Mouse (Mus musculus) hindbrain, embryonic 11.5 days (tissue): ENCODE measurements around the gene Fto. TPM values are rescaled to one million over a fixed set of nuclear protein-coding genes. Genes with fewer than 3 reads are reported as not detected.

ENCODE experiments used
- ATAC-seq: fragments of 200-750 bp; cut with Nextera tagmentation; 2 replicates; pipeline ENCODE4 v1.8.0; 2017; ENCODE audit warnings: mild to moderate bottlenecking, moderate TSS enrichment, moderate library complexity; ENCODE audit not compliant: low FRiP score
- DNase-seq: peaks from one replicate; pipeline ENCODE4 v3.0.0-alpha.2; 2015; ENCODE audit warnings: low spot score
- H3K27ac ChIP-seq: fragments of 300-500 bp; sonication (generic); 2 replicates; pipeline ENCODE4 v1.5.1; 2014; ENCODE audit warnings: mild to moderate bottlenecking, low read depth, low read length
- H3K27me3 ChIP-seq: fragments of 300-500 bp; sonication (generic); 2 replicates; pipeline ENCODE4 v1.6.1; 2014; ENCODE audit warnings: mild to moderate bottlenecking, low read length, moderate library complexity, mixed read lengths; ENCODE audit not compliant: control insufficient read depth, insufficient read depth
- H3K36me3 ChIP-seq: fragments of 300-500 bp; sonication (generic); 2 replicates; pipeline ENCODE4 v1.6.1; 2014; ENCODE audit warnings: mild to moderate bottlenecking, low read length, moderate library complexity, mixed read lengths; ENCODE audit not compliant: control insufficient read depth, insufficient read depth
- H3K4me1 ChIP-seq: fragments of 300-500 bp; sonication (generic); replicated peaks from 2 replicates; pipeline ENCODE4 v1.6.1; 2014; ENCODE audit warnings: low read length, mixed read lengths; ENCODE audit not compliant: control insufficient read depth, insufficient read depth
- H3K4me2 ChIP-seq: fragments of 300-500 bp; sonication (generic); replicated peaks from 2 replicates; pipeline ENCODE4 v1.6.1; 2014; ENCODE audit warnings: mild to moderate bottlenecking, low read depth, low read length
- H3K4me3 ChIP-seq: fragments of 300-500 bp; sonication (generic); 2 replicates; pipeline ENCODE4 v1.5.1; 2014; ENCODE audit warnings: low read depth, low read length
- H3K9ac ChIP-seq: fragments of 300-500 bp; sonication (generic); 2 replicates; pipeline ENCODE4 v1.6.1; 2014; ENCODE audit warnings: low read depth, low read length
- H3K9me3 ChIP-seq: fragments of 300-500 bp; sonication (generic); 2 replicates; pipeline ENCODE4 v1.6.1; 2016; ENCODE audit warnings: low read length; ENCODE audit not compliant: control insufficient read depth
- WGBS: fragments of 180-500 bp; shearing (Covaris S2); extraction: QIAGEN DNeasy Blood & Tissue Kit; methylation state at CpG from one replicate; pipeline ENCODE4 v1.1.7; 2014; 5-methylcytosine and 5-hydroxymethylcytosine counted together
- polyA plus RNA-seq: library from polyadenylated mRNA; unstranded; fragments of >200 nt; fragmentation: Nextera tagmentation; extraction: Ambion mirVana; gene quantifications from 2 replicates; pipeline ENCODE4 v1.2.1, GENCODE M21; 2014

The Fto gene
- polyA plus RNA-seq, 1 experiment from 2014 or later, result 94.7 TPM

DNA sequence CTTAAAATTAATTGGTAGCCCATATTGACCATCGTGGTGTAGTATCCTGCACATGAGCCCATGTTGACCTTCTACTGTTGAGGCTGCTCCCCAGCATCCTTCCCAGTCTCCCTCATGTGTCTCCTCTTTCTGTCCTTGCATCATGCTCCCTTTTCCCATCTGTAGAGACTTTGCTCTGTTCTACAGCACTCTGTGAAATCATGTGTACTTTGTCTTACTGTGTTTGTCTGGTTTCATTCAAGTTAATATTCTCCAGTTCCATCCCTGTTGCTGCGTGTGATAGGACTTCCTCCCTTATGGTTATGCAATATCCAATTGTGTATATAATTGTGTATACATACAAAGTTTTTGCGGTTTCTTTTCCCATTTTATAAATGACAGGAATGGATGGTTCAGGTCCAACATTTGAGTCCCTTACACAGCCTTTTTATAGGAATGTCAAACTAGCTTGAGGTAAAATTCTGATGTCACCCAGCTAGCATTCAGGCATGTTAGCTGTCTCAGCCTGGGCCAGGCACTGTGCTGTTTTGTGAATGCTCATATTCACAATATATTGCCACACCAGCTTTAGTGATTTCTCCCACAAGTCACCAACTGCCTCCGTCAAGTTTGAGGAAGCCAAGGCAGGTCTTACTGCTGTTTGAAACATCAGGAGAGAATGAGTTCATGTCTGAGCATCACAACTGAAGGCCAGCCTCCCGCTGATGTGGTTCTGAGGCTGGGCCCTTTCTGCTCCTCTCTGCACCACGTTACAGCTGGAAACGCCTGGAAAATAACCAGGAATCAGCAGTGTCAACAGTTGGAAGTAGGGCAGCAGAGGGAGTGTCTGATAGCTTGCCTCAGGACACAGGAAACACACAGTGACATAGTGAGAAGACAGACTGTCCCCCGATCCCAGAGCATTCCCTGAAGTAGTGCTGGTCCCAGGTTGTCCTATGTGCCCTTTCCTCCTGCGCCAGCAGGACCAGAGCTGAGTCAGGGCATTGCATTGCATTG, 90.0 kb downstream of the Fto start:
- Histone ChIP-seq H3K4me3 (no peak overlapping the region), H3K4me2 (no peak overlapping the region), H3K9me3 (no peaks in the 10 kb centered on the region), H3K36me3 (no peaks in the 10 kb centered on the region), H3K27me3 (no peaks in the 10 kb centered on the region), H3K9ac (no peak overlapping the region), H3K4me1 (no peaks in the 10 kb centered on the region), H3K27ac (no peak overlapping the region)
- DNase-seq (no peak), ATAC-seq (no peak)
- 92% methylated on average over 9 of the region's 9 CpGs for WGBS

DNA sequence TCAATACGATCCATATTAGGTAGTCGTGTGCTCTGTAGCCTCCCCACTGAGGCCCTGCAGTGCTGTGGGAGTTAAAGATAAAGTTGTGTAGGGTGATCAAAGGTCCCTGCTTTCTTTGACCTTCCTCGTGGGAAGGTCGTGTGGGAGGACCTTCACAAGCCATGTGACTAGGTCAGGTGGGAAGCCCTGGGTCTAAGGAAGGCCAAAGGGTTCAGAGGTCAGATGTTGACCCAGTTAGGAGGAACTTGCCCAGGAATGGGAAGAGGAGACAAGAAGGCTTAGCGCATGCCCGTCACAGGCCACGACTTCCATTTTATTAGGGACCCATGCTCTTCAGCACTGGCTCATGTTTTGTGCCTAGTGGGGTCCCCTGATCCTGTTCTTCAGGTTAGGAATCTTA, 91.0 kb downstream of the Fto start:
- Histone ChIP-seq H3K4me1 (no peaks in the 10 kb centered on the region), H3K27ac (no peak overlapping the region), H3K36me3 (no peaks in the 10 kb centered on the region), H3K4me2 (no peak overlapping the region), H3K9me3 (no peaks in the 10 kb centered on the region), H3K4me3 (no peak overlapping the region), H3K27me3 (no peaks in the 10 kb centered on the region), H3K9ac (no peak overlapping the region)
- DNase-seq (no peak), ATAC-seq (no peak)
- 87% methylated on average over 7 of the region's 7 CpGs for WGBS

DNA sequence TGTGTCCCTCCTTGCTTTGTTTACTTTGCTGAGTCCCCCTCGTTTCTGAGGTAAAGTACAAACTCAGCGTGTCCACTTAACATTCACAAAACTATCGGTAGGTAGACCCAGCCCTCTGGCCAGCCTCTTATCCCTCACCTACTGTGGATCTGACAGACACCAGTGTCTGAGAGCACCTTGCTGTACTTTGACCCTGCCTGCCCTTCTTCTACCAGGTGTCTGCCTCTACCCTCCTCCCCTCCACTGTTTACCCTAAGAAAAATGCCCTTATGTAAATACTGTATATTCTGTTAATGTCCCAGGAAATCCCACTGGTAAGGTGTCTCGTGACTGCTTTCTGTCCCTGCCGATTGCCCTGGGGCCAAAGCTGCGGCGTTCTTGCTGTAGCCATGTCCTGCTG, 91.8 kb downstream of the Fto start:
- 92% methylated on average over 7 of the region's 7 CpGs for WGBS

DNA sequence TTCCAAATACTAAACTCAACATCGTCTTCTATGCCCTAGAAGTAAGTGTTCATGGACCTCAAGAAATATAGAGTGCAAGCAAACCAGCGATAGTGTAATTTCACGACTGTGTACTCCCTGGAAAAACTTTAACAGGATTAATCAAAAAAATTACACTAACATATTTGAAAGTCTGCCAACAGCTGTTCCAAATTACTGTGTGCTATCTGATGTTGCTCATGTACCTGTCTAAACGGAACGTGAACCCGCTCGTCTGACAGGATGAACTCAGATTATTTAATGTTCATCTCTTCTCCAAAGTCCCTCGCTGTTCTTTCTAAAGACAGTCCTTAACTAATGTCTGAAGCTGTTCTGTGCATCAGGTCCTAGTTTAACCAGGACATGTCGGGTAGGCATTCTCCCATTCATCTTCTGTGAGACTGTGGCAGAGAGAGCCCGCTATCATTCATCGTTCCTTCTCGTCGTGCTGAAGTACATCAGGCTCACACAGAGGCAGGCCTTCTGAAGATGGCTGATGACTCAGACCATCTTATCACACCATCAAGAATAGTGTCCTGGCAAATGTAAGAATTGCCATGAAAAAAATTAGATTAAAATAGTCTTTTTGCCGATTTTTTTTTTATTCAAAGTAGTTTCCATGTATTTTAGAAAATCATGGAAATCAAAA, 93.4 kb downstream of the Fto start:
- WGBS, result 87% methylated on average over 14 of the region's 14 CpGs
- no peak for ATAC-seq
- Histone ChIP-seq H3K27me3 (no peaks in the 10 kb centered on the region), H3K27ac (no peak overlapping the region), H3K9ac (no peak overlapping the region), H3K9me3 (no peaks in the 10 kb centered on the region), H3K4me3 (no peak overlapping the region), H3K4me1 (no peaks in the 10 kb centered on the region), H3K36me3 (no peaks in the 10 kb centered on the region), H3K4me2 (no peak overlapping the region)
- DNase-seq, result no peak

More for the DNA sequence above, 91.8 kb downstream of the Fto start:
- H3K4me1 ChIP-seq, result no peaks in the 10 kb centered on the region
- ATAC-seq, result no peak
- DNase-seq, result no peak
- H3K27me3 ChIP-seq, result no peaks in the 10 kb centered on the region
- H3K36me3 ChIP-seq, result no peaks in the 10 kb centered on the region
- no peak overlapping the region for H3K4me3 ChIP-seq
- no peak overlapping the region for H3K9ac ChIP-seq
- no peak overlapping the region for H3K27ac ChIP-seq
- H3K9me3 ChIP-seq, result no peaks in the 10 kb centered on the region
- H3K4me2 ChIP-seq, result no peak overlapping the region

DNA sequence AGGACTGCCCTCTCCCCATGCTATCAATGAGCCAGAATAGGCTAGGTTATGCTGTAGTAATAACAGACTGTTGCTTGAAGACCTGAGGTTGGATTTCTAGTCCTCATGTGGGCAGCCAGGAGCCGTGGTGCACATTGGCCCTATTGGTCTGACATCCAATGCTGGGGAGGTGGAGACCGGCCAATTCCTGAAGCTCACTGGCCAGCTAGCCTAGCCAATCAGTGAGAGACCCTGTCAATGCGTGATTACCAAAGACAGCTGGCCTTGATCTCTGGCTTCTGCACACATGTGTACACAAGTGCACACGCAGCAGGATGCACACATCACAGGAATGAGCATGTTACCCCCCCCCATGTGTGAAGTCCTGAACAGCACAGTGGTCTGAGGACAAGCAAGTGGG, 94.6 kb downstream of the Fto start:
- Histone ChIP-seq H3K36me3 (no peaks in the 10 kb centered on the region), H3K9ac (no peak overlapping the region), H3K27me3 (no peaks in the 10 kb centered on the region), H3K9me3 (no peaks in the 10 kb centered on the region), H3K4me3 (no peak overlapping the region), H3K4me1 (no peaks in the 10 kb centered on the region), H3K4me2 (no peak overlapping the region), H3K27ac (no peak overlapping the region)
- WGBS, result 86% methylated on average over 4 of the region's 4 CpGs
- DNase-seq (no peak), ATAC-seq (no peak)

DNA sequence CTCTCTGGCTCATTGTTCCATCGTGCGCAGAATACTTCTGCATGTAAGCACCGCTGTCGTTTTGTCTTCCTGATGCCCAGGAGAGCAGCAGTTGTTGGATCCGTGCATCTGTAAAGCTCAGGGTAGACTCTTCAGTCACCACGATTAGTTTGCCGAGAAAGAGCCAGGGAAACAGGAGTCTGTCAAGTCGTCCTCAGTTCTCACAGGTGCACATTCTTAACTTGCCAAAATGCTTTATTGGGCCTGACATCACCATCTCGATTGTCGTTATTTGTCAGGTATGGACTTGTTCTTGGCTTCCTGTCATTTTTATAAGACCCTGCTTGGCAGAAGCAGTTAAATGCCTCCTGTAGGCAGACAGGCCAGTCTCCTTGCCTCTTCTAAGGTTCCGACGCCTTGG, 96.7 kb downstream of the Fto start:
- DNase-seq (no peak), ATAC-seq (no peak)
- Histone ChIP-seq H3K36me3 (no peaks in the 10 kb centered on the region), H3K27me3 (no peaks in the 10 kb centered on the region), H3K27ac (no peak overlapping the region), H3K9ac (no peak overlapping the region), H3K4me2 (no peak overlapping the region), H3K4me3 (no peak overlapping the region), H3K9me3 (no peaks in the 10 kb centered on the region), H3K4me1 (no peaks in the 10 kb centered on the region)
- 90% methylated on average over 12 of the region's 12 CpGs for WGBS

DNA sequence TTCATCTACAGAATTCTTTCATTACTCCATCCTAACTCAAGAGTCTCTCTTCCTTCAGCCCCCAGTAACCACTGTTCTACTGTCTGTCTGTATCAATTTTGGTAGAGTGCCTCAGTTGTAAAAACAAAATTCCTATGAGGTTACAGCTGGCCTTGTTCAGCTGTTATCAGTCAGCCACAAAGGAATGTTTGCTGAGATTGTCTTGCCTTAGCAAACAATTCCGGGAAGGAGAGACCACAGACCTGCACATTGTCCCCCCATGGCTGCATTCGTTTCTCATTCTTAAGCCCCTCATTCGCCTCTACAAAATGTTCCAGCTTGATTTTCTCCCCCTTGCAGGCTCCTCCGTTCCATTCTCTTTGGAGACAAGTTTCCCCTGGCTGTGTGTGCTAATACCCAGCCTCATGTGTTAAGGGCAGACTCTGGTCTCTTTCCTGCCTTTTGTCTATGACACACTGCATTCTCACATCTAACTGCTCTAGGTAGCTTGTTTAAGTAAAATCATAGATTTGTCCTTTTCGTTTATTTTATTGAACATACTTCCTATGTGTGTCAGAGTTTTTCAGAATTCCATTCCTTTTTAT, 111.3 kb downstream of the Fto start:
- H3K4me2 ChIP-seq, result no peak overlapping the region
- ATAC-seq (no peak), DNase-seq (no peak)
- WGBS, result 86% methylated on average over 5 of the region's 5 CpGs
- H3K9me3 ChIP-seq, result no peaks in the 10 kb centered on the region
- no peaks in the 10 kb centered on the region for H3K27me3 ChIP-seq
- no peaks in the 10 kb centered on the region for H3K4me1 ChIP-seq
- no peak overlapping the region for H3K4me3 ChIP-seq
- H3K9ac ChIP-seq, result no peak overlapping the region
- no peaks in the 10 kb centered on the region for H3K36me3 ChIP-seq
- no peak overlapping the region for H3K27ac ChIP-seq

DNA sequence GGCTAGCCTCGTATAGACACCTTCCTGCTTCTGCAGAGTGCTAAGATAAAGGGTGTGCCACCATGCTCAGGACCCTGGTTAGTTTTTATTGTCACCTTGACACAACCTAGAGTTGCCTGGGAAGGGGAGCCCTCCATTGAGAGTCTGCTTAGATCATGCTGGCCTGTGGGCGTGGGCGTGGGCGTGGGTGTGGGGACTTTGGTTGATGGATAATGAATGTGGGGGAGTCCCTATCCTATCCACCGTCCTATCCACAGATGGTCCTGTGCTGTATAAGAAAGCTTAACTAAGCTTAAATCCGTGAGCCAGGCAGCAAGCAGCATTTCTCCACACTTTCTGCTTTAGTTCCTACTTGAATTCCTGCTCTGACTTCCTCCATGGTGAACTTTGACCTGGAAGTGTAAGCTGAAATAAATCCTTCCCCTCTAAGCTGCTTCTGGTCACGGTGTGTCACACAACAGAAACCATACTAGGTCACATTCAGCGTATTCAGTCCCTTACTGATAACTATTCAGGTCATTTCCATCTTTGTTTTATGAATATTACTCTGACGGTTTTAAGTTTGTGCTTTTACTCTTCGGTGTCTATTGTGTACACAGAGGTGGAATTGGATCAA, 112.0 kb downstream of the Fto start:
- 87% methylated on average over 10 of the region's 10 CpGs for WGBS
- no peaks in the 10 kb centered on the region for H3K4me1 ChIP-seq
- ATAC-seq, result no peak

More for the DNA sequence above, 112.0 kb downstream of the Fto start:
- H3K27ac ChIP-seq, result no peak overlapping the region
- DNase-seq, result no peak
- no peaks in the 10 kb centered on the region for H3K9me3 ChIP-seq
- H3K36me3 ChIP-seq, result no peaks in the 10 kb centered on the region
- H3K27me3 ChIP-seq, result no peaks in the 10 kb centered on the region
- H3K9ac ChIP-seq, result no peak overlapping the region
- no peak overlapping the region for H3K4me2 ChIP-seq
- H3K4me3 ChIP-seq, result no peak overlapping the region
